Mouse (Mus musculus): ENCODE results near the gene Commd1.

Gene Commd1

GRCm38 (mm10) chr11:22952668-22953067 lies 29.5 kb downstream of the Commd1 start:
- no peak for DNase-seq (ENCODE audit: low spot score in 2 of 2)

- no peak for DNase-seq (ENCODE audit: low spot score in 2 of 2)
Measured at GRCm38 (mm10) chr11:22950131-22950530, 32.1 kb downstream of the Commd1 start.

DNA sequence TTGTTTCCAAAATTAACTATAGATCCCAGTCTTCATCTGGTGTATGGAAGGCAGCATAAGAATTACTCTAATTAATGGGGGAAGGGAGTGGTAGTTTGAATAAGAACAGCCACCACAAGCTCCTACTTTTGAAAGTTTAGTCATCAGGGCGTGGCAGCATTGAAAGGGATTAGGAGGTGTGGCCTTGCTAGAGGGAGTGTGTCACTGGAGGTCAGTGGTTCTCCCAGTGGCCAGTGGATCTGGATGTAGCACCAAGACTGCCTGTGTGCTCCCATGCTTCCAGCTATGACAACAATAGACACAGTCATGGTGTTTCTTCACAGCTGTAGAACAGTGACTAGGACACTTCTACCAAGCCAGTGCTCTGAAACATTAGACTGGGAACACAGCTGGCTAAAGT lies 33.1 kb downstream of the Commd1 start:
- no peak for DNase-seq (ENCODE audit: low spot score in 2 of 2)

GRCm38 (mm10) chr11:22938983-22939382 lies 43.2 kb downstream of the Commd1 start:
- no peak for DNase-seq (ENCODE audit: low spot score in 2 of 2)

GRCm38 (mm10) chr11:22937716-22938316 lies 44.4 kb downstream of the Commd1 start:
- no peak for DNase-seq (ENCODE audit: low spot score in 2 of 2)

DNA sequence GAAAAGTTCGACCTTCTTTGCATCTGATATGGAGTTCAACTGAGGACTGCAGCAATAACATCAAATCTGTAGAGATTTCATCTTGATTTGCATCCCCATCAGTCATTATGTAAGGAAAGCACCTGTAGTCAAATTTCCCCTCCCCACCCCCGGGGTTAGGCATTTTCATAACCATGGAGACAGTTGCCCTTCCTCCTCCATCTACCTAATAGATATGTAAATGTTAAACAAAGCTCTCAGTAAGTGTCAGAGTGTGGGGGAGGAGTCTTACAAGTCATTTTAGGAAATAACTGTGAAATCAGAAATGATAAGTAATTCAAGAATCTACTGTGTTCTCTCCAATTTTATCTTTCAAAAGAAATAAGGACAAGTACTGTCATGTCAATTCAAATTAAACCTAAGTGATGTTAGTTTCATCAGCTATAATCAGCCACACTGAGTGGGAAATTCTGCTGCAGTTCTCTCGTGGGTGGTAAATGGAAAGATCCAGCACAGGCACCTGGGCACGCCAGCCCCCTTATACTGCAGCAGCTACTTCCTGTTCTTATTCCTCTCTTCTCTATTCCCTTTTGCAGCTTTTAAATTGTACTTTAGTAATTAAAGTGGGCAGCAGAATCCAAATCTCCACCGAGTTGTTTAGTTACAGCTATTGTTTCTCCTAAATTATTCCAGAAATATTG lies 45.6 kb downstream of the Commd1 start:
- DNase-seq (ENCODE audit: low spot score in 2 of 2), result no peak

DNA sequence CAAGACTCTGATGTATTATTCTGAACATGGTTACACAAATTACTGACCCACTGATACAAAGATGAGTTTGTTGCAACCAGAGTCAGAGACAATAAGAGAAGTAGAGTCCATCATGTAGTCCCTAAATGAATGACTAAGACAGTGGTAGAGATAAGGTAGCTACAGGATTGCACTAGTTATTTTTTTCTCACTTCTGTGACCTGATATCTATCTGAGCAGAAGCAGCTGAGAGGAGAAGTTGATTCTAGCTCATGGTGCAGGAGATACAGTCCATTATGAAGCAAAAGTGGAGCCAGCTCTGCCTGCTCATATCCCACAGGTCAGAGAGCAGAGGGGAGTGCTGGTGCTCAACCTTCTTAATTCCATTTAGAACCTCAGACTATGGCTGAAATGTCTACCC lies 50.0 kb downstream of the Commd1 start:
- no peak for DNase-seq (ENCODE audit: low spot score in 2 of 2)

- DNase-seq (ENCODE audit: low spot score in 2 of 2), result no peak
Measured at GRCm38 (mm10) chr11:22931320-22931905, 50.8 kb downstream of the Commd1 start.

DNA sequence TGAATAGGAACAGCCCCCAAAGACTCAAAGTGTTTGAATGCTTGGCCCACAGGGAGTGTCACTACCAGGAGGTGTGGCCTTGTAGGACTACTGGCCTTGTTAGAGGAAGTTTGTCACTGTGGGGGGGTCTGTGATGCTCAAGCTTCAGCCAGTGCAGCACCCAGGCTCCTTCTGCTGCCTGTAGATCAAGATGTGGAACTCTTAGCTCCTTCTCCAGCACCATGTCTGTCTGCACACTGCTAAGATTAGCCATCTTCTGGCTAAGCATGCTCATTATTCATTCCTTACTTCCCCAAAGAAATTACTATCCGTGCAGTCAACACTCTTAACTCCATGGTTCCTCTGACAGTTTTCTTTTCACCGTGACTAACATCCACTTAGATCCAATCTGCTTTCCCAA lies 52.1 kb downstream of the Commd1 start:
- no peak for DNase-seq (ENCODE audit: low spot score in 2 of 2)

DNA sequence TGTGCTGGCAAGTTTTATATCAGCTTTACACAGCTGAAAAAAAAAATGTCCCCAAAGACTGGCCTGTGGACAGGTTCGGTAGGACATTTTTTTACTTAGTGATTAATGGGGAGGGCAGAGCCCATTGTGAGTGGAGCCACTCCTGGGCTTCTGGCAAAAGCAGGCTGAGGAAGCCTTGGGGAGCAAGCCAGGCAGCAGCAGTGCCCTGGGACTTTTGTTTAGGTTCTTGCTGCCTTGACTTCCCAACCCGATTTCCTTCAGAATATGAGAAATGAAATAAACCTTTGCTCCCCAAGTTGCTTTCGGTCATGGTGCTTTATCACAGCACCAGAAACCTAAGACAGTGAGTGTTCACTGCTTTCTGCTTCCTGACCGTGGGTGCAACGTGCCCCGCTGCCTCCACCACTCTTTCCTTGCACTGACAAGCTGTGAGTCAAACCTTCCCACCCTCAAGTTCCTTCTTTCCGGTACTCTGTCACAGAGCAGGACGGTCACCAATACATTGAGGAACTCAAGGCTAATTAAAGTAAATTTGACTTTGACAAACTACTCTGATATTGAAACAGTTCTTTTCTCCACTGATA lies 53.5 kb downstream of the Commd1 start:
- DNase-seq (ENCODE audit: low spot score in 2 of 2), result no peak

GRCm38 (mm10) chr11:22923606-22924005 lies 58.6 kb downstream of the Commd1 start:
- no peak for DNase-seq (ENCODE audit: low spot score in 2 of 2)

DNA sequence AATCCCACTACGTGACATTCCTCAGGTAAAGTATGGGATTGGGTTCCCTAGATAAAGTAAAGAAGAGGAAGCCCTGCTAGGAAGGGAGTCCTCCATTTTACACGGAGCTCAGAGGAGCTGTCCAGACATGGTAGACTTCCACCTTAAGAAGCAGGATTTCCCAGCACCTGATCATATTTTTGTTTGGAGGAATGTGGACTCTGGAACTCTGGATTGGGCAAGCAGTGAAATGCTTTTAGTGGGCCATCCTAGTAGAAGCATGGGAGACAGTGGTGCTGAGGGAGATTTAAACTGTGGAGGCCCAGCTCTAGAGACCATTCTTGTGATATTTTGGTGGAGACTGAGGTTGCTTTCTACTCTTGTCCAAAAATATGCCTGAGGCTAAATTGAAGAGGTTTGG lies 59.6 kb downstream of the Commd1 start:
- DNase-seq (ENCODE audit: low spot score in 2 of 2), result no peak

DNA sequence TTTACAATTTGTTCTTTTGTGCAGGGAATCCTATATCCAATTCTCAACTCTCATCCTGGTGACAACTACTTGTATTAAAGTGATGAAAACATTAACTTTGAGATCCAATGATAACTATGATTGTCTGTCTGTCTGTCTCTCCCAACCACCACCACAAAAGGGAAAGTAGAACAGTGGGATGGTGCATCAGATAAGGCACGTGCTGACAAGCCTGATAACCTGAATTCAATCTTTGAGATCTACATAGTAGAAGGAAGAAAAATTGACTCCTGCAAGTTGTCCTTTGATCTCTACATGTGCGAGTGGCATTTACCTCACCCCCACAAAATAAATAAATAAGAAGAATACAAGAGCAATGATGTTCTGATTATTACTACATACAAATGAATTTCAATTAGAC lies 62.8 kb downstream of the Commd1 start:
- no peak for DNase-seq (ENCODE audit: low spot score in 2 of 2)

- DNase-seq (ENCODE audit: low spot score in 2 of 2), result no peak
Measured at GRCm38 (mm10) chr11:22917786-22918185, 64.4 kb downstream of the Commd1 start.

DNA sequence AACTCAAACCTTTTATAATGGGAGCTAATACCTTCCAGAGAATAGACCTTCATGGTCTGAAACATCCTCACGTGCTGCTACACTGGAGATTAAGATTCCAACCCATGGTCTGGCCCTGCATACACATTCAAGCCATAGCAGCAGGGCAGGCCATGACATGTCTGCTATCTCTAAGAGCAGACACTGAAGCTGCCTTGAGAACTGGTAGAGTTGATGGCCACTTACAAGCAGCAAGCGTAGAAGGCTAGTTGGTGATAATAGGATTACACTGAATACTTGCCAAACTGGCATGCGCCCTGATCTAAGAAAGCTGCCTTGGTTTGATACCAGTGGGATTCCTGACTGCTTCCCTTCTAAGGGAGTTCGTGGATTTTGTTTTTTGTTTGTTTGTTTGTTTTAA lies 68.4 kb downstream of the Commd1 start:
- no peak for DNase-seq (ENCODE audit: low spot score in 2 of 2)

DNA sequence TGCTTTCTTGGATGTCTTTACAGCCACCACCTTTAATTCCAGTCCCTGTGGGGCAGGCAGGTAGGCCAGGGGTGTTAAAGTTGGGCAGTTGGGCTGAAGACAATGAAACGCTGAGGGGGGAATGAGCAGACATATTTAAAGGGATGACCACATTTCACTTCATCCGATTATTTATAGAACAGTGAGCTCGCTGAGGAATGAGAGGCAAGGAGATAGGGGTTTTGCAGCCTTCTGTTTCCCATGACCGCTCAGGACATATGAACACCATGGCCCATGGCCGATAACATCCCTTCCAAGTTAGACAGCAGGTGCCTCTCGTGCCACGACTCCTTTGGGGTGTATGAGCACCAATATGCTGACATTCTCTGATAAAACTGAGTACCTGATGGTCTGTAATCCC lies 70.4 kb downstream of the Commd1 start:
- DNase-seq (ENCODE audit: low spot score in 2 of 2), result no peak

DNA sequence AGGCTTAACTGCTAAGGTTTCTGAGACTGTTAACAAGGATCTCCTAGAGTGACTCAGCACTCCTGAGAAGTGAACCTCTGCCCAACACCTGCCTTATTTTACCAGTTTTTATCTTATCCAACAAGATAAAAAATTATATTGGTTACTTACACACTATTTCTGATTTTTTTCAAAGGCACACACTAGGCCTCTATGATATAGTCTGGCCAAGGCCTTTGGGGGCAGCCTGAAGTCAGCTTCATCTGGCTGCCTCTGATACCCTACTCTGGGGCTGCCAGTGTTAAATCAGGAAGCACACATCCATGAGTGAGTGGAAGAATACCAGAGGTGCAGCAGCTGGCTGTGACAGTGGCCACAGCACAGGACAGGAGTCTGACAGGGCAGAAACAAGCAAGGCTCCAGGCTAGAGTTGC lies 75.7 kb downstream of the Commd1 start:
- DNase-seq (ENCODE audit: low spot score in 2 of 2), result no peak

- DNase-seq (ENCODE audit: low spot score in 2 of 2), result no peak
Measured at GRCm38 (mm10) chr11:22902923-22903322, 79.3 kb downstream of the Commd1 start.

DNA sequence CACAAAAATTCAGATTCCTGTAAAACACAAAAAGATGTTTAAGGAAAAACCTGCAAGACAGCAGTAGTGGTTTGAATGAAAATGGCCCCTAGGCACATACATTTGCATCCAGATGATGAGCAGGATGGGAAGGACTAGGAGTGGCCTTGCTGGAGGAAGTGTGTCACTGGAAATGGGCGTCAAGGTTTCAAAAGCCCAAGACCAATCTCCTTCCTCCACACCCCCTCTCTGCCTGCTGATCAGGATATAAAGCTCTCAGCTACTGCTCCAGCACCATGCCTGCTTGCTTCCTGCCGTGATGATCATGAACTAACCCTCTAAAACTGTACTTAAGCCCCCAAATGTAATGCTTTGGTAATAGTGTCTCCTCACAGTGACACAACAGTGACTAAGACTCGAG lies 82.1 kb downstream of the Commd1 start:
- DNase-seq (ENCODE audit: low spot score in 2 of 2), result no peak

DNA sequence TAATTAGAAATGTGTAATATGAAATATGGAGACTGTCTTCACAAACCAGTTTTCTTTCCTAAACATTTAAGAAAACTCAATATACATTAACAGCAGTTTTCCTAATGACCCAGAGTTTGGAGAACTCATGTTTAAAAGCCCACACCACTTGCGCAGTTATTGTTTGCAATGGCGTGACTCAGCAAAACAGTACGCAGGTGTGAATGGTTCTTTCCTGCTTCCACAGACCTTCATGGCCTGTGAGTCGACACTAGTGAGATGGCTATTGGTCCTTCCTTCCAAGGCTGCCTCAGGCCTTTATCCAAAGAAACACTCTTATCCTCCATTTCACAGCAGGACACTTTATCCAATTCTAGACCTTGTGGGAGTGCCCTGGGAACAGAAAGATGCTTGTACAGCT lies 84.5 kb downstream of the Commd1 start:
- no peak for DNase-seq (ENCODE audit: low spot score in 2 of 2)

- no peak for DNase-seq (ENCODE audit: low spot score in 2 of 2)
Measured at GRCm38 (mm10) chr11:22897127-22897526, 85.1 kb downstream of the Commd1 start.

- no peak for DNase-seq (ENCODE audit: low spot score in 2 of 2)
Measured at GRCm38 (mm10) chr11:22893075-22893474, 89.1 kb downstream of the Commd1 start.

- DNase-seq (ENCODE audit: low spot score in 2 of 2), result no peak
Measured at GRCm38 (mm10) chr11:22892466-22892865, 89.7 kb downstream of the Commd1 start.

Measured in cerebellum, postnatal 4 days (tissue).